Mouse (Mus musculus): Measurements from ENCODE around the gene Kif15. TPM values are rescaled to one million over a fixed set of nuclear protein-coding genes. Genes with fewer than 3 reads are reported as not detected.

Kif15 gene
- polyA plus RNA-seq (2015; fragmentation: Nextera tagmentation; extraction: Ambion mirVana), result 69.7 and 72.0 TPM in 2 replicates

- Histone ChIP-seq H3K27ac (peak within 1 kb of the TSS; percentile 58), H3K27me3 (no peaks in the 10 kb centered on the region), H3K9me3 (no peaks in the 10 kb centered on the region), H3K9ac (peak within 1 kb of the TSS; percentile 58), H3K4me1 (peaks cover 22% of the 10 kb centered on the region), H3K36me3 (peaks cover 12% of the 10 kb centered on the region; the same call in 1 of the 2 replicates), H3K4me3 (peak within 1 kb of the TSS; percentile 55), H3K4me2 (peak within 1 kb of the TSS; percentile 72)
- ATAC-seq (ENCODE audit: borderline replicate concordance, extremely low read depth, low FRiP score, low TSS enrichment), result peak; percentile 94
- under 1% methylated on average over 64 of the region's 64 CpGs for WGBS
These were observed at the start of gene Kif15, which contains the start of gene 1110059G10Rik for GRCm38 (mm10) chr9:122950643-122951475. Gene Kif15 (plus strand): TSS chr9:122951046. Gene 1110059G10Rik (minus strand): TSS chr9:122951000.

GRCm38 (mm10) chr9:122901047-122901446 is 49.8 kb upstream of the Kif15 start:
- ATAC-seq (ENCODE audit: borderline replicate concordance, extremely low read depth, low FRiP score, low TSS enrichment), result no peak
- H3K27me3 ChIP-seq, result no peaks in the 10 kb centered on the region
- H3K36me3 ChIP-seq, result peaks cover under 1% of the 10 kb centered on the region
- no peak overlapping the region for H3K27ac ChIP-seq
- H3K4me3 ChIP-seq, result no peak overlapping the region
- H3K4me2 ChIP-seq, result no peak overlapping the region
- WGBS, result 86% methylated on average over 2 of the region's 2 CpGs
- H3K4me1 ChIP-seq, result peaks cover 4% of the 10 kb centered on the region; the same call in 1 of the 2 replicates
- H3K9me3 ChIP-seq, result peaks cover under 1% of the 10 kb centered on the region; the same call in 1 of the 2 replicates
- H3K9ac ChIP-seq, result no peak overlapping the region

- 13% methylated on average over 32 of the region's 32 CpGs for WGBS
- Histone ChIP-seq H3K27me3 (no peaks in the 10 kb centered on the region), H3K4me3 (peak overlapping the region; percentile 61), H3K9me3 (no peaks in the 10 kb centered on the region; the same call in 1 of the 2 replicates), H3K9ac (peak overlapping the region; percentile 70), H3K36me3 (peaks cover 5% of the 10 kb centered on the region; the same call in 1 of the 2 replicates), H3K27ac (no peak overlapping the region), H3K4me2 (peak overlapping the region; percentile 83), H3K4me1 (peaks cover 4% of the 10 kb centered on the region; the same call in 1 of the 2 replicates)
- ATAC-seq (ENCODE audit: borderline replicate concordance, extremely low read depth, low FRiP score, low TSS enrichment), result peak; percentile 91
These were observed 47.9 kb upstream of the Kif15 start for GRCm38 (mm10) chr9:122902717-122903535.

- Histone ChIP-seq H3K4me1 (peaks cover 5% of the 10 kb centered on the region), H3K27ac (no peak overlapping the region), H3K36me3 (peaks cover 28% of the 10 kb centered on the region), H3K4me3 (peak overlapping the region; percentile 94), H3K27me3 (0 out of 2 replicates have a peak, but pooled peaks cover 4% of the 10 kb centered on the region), H3K9ac (no peak overlapping the region), H3K4me2 (peak overlapping the region; percentile 65), H3K9me3 (no peaks in the 10 kb centered on the region)
- 25% methylated on average over 3 of the region's 3 CpGs for WGBS
- no peak for ATAC-seq (ENCODE audit: borderline replicate concordance, extremely low read depth, low FRiP score, low TSS enrichment)
These were observed 28.4 kb upstream of the Kif15 start for GRCm38 (mm10) chr9:122922436-122922835.

- ATAC-seq (ENCODE audit: borderline replicate concordance, extremely low read depth, low FRiP score, low TSS enrichment), result peak; percentile 97
- Histone ChIP-seq H3K27ac (peak within 1 kb of the TSS; percentile 79), H3K4me2 (peak within 1 kb of the TSS; percentile 65), H3K4me3 (peak within 1 kb of the TSS; percentile 94), H3K9me3 (no peaks in the 10 kb centered on the region), H3K4me1 (peaks cover 5% of the 10 kb centered on the region), H3K9ac (peak within 1 kb of the TSS; percentile 94), H3K27me3 (0 out of 2 replicates have a peak, but pooled peaks cover 4% of the 10 kb centered on the region), H3K36me3 (peaks cover 33% of the 10 kb centered on the region)
- WGBS, result under 1% methylated on average over 43 of the region's 43 CpGs
These were observed 27.9 kb upstream of the Kif15 start, which contains the start of gene Zfp105 for GRCm38 (mm10) chr9:122922936-122923381. Gene Zfp105 (plus strand): TSS chr9:122923072.

DNA sequence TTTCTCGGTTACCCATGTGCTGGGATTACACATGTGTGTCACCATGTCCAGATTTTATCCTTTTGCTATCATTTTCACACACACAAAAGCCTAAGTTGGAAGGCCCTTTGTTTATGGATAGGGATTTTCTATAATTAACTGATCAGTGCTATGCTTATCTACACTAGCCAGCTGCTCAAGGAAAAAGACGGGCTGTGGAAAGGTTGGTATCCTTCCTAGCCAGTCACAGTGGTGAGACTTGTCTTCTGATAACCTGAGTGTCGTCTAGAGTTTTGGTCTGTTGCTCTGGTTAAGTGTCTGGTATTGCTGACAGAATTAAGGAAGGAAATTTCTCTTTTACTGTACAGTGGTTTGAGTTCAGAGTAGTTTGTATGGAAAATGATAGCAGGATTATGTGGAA is 21.9 kb upstream of the Kif15 start:
- Histone ChIP-seq H3K4me3 (no peak overlapping the region), H3K36me3 (peaks cover 77% of the 10 kb centered on the region), H3K27ac (no peak overlapping the region), H3K27me3 (no peaks in the 10 kb centered on the region), H3K4me1 (peaks cover under 1% of the 10 kb centered on the region), H3K9me3 (no peaks in the 10 kb centered on the region), H3K9ac (no peak overlapping the region), H3K4me2 (no peak overlapping the region)
- 93% methylated on average over 3 of the region's 3 CpGs for WGBS
- ATAC-seq (ENCODE audit: borderline replicate concordance, extremely low read depth, low FRiP score, low TSS enrichment), result no peak

- H3K9ac ChIP-seq, result no peak overlapping the region
- H3K27ac ChIP-seq, result no peak overlapping the region
- H3K36me3 ChIP-seq, result peaks cover 80% of the 10 kb centered on the region
- no peak overlapping the region for H3K4me2 ChIP-seq
- no peak for ATAC-seq (ENCODE audit: borderline replicate concordance, extremely low read depth, low FRiP score, low TSS enrichment)
- no peaks in the 10 kb centered on the region for H3K27me3 ChIP-seq
- H3K9me3 ChIP-seq, result no peaks in the 10 kb centered on the region
- H3K4me1 ChIP-seq, result no peaks in the 10 kb centered on the region
- no peak overlapping the region for H3K4me3 ChIP-seq
- 89% methylated on average over 10 of the region's 10 CpGs for WGBS
These were observed 47.8 kb downstream of the Kif15 start for GRCm38 (mm10) chr9:122998406-122999192.

DNA sequence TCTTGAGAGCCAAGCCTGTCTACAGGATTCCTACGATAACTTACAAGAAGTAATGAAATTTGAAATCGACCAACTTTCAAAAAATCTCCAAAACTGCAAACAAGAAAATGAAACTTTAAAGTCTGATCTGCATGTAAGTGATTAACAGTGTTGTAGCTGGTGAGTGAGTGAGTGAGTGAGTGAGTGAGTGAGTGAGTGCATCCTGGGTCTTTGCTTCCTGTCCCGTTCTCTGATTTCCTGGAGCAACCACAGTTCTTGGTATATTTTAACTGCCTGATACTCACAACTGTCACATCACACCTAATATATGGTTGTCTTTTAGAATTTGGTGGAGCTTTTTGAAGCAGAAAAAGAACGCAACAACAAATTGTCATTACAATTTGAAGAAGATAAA is 48.3 kb downstream of the Kif15 start:
- peaks cover 81% of the 10 kb centered on the region for H3K36me3 ChIP-seq
- no peak overlapping the region for H3K27ac ChIP-seq
- no peak overlapping the region for H3K4me2 ChIP-seq
- ATAC-seq (ENCODE audit: borderline replicate concordance, extremely low read depth, low FRiP score, low TSS enrichment), result no peak
- WGBS, result 95% methylated on average over 4 of the region's 4 CpGs
- no peak overlapping the region for H3K9ac ChIP-seq
- H3K4me3 ChIP-seq, result no peak overlapping the region
- H3K27me3 ChIP-seq, result no peaks in the 10 kb centered on the region
- no peaks in the 10 kb centered on the region for H3K9me3 ChIP-seq
- H3K4me1 ChIP-seq, result no peaks in the 10 kb centered on the region

- no peak overlapping the region for H3K4me2 ChIP-seq
- no peak overlapping the region for H3K9ac ChIP-seq
- H3K27me3 ChIP-seq, result no peaks in the 10 kb centered on the region
- H3K9me3 ChIP-seq, result no peaks in the 10 kb centered on the region
- no peak for ATAC-seq (ENCODE audit: borderline replicate concordance, extremely low read depth, low FRiP score, low TSS enrichment)
- H3K4me1 ChIP-seq, result no peaks in the 10 kb centered on the region
- H3K27ac ChIP-seq, result no peak overlapping the region
- H3K4me3 ChIP-seq, result no peak overlapping the region
- H3K36me3 ChIP-seq, result peaks cover 86% of the 10 kb centered on the region
- WGBS, result 95% methylated on average over 2 of the region's 2 CpGs
These were observed 53.9 kb downstream of the Kif15 start for GRCm38 (mm10) chr9:123004718-123005117.

DNA sequence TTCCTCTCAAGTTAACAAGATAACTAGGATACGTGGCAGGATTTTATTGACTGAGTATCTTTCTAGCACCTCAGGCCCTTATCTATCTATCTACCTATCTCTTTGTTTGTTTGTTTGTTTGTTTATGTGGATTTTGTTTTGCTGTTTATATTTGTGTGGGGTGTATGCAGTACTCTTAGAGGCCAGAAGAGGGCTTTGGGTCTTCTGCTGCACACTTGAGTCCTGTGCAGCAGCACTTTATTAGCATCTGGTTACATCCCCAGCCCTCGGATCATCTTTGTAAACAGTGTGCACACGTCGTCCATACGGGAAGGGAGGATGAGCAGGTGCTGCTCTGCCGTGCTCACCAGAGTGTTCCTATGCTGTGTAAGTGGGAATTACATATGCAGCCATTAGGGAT is 55.2 kb downstream of the Kif15 start:
- H3K27me3 ChIP-seq, result no peaks in the 10 kb centered on the region
- H3K36me3 ChIP-seq, result peaks cover 85% of the 10 kb centered on the region
- no peak overlapping the region for H3K27ac ChIP-seq
- H3K4me2 ChIP-seq, result no peak overlapping the region
- ATAC-seq (ENCODE audit: borderline replicate concordance, extremely low read depth, low FRiP score, low TSS enrichment), result no peak
- 68% methylated on average over 6 of the region's 6 CpGs for WGBS
- H3K4me3 ChIP-seq, result no peak overlapping the region
- no peaks in the 10 kb centered on the region for H3K4me1 ChIP-seq
- H3K9me3 ChIP-seq, result no peaks in the 10 kb centered on the region
- H3K9ac ChIP-seq, result no peak overlapping the region

All from lung, embryonic 15.5 days (tissue).